Mouse (Mus musculus) small intestine, adult 2 months (tissue): ENCODE results near the gene Lrp5.

Experiments used
- CTCF ChIP-seq: fragments of 200-500 bp; IDR thresholded peaks from 2 replicates; pipeline ENCODE4 v1.5.1; 2012; ENCODE audit warnings: low read depth, mild to moderate bottlenecking, control low read depth, inconsistent platforms, low read length, moderate library complexity, mixed read lengths; ENCODE audit not compliant: insufficient replicate concordance, insufficient read length; ENCODE audit errors: extremely low read depth
- POLR2A ChIP-seq: fragments of 200-500 bp; IDR thresholded peaks from 2 replicates; pipeline ENCODE4 v1.6.1; 2012; ENCODE audit warnings: low read depth, mild to moderate bottlenecking, control low read depth, inconsistent platforms, low read length, moderate library complexity

GRCm38 (mm10) chr19:3645813-3646212, 40.6 kb downstream of the Lrp5 start:
- TF ChIP-seq POLR2A: no peak
- no peak for TF ChIP-seq CTCF
